Mouse (Mus musculus) embryonic facial prominence, embryonic 13.5 days (tissue): ENCODE results near the gene Tuba3b. TPM values are rescaled to one million over a fixed set of nuclear protein-coding genes. Genes with fewer than 3 reads are reported as not detected.

Experiments
- polyA plus RNA-seq: library from polyadenylated mRNA; unstranded; fragments of >200 nt; fragmentation: Nextera tagmentation; extraction: Ambion mirVana; gene quantifications from 2 replicates; pipeline ENCODE4 v1.2.1, GENCODE M21; 2015

The Tuba3b gene
- polyA plus RNA-seq, 1 experiment from 2014 or later, result not detected

Other genes with a start within 250 kb of the Tuba3b start
- 0.32 and 0.41 TPM in 2 replicates for gene Lmntd1, start 1.4 kb upstream of the Tuba3b start, polyA plus RNA-seq
- gene Rassf8, start 131.0 kb downstream of the Tuba3b start, polyA plus RNA-seq, result 10.1 and 12.3 TPM in 2 replicates
- 2.0 and 3.1 TPM in 2 replicates for gene Bhlhe41, start 249.8 kb downstream of the Tuba3b start, polyA plus RNA-seq